Mouse (Mus musculus) lung, postnatal 0 days (tissue): ENCODE results near the gene Aff4. TPM values are rescaled to one million over a fixed set of nuclear protein-coding genes. Genes with fewer than 3 reads are reported as not detected.

Experiments used
- ATAC-seq: fragments of 200-750 bp; cut with Nextera tagmentation; 2 replicates; pipeline ENCODE4 v1.8.0; 2017; ENCODE audit warnings: moderate library complexity
- DNase-seq: peaks from one replicate; pipeline ENCODE4 v3.0.0-alpha.2; 2016; ENCODE audit warnings: low spot score
- H3K27ac ChIP-seq: fragments of 300-500 bp; sonication (generic); 2 replicates; pipeline ENCODE4 v1.5.1; 2014; ENCODE audit warnings: antibody characterized with exemption, mild to moderate bottlenecking, low read length, mixed read lengths
- H3K27me3 ChIP-seq: fragments of 300-500 bp; sonication (generic); replicated peaks from 2 replicates; pipeline ENCODE4 v1.6.1; 2014; ENCODE audit warnings: low read length, mixed read lengths; ENCODE audit not compliant: insufficient read depth
- H3K36me3 ChIP-seq: fragments of 300-500 bp; sonication (generic); 2 replicates; pipeline ENCODE4 v1.6.1; 2014; ENCODE audit warnings: low read length, mixed read lengths; ENCODE audit not compliant: insufficient read depth
- H3K4me1 ChIP-seq: fragments of 300-500 bp; sonication (generic); 2 replicates; pipeline ENCODE4 v1.6.1; 2014; ENCODE audit warnings: antibody characterized with exemption, low read depth, low read length, mixed read lengths; ENCODE audit not compliant: insufficient read depth
- H3K4me2 ChIP-seq: fragments of 300-500 bp; sonication (generic); replicated peaks from 2 replicates; pipeline ENCODE4 v1.6.1; 2014; ENCODE audit warnings: low read depth, mild to moderate bottlenecking, low read length, moderate library complexity, mixed read lengths
- H3K4me3 ChIP-seq: fragments of 300-500 bp; sonication (generic); 2 replicates; pipeline ENCODE4 v1.5.1; 2014; ENCODE audit warnings: low read depth, low read length
- H3K9ac ChIP-seq: fragments of 300-500 bp; sonication (generic); replicated peaks from 2 replicates; pipeline ENCODE4 v1.6.1; 2014; ENCODE audit warnings: low read depth, mild to moderate bottlenecking
- H3K9me3 ChIP-seq: fragments of 300-500 bp; sonication (generic); 2 replicates; pipeline ENCODE4 v1.6.1; 2016; ENCODE audit warnings: low read length, mixed read lengths
- CTCF ChIP-seq: IDR thresholded peaks from 2 replicates; pipeline ENCODE4 v1.5.1; 2016; ENCODE audit warnings: antibody characterized with exemption, mild to moderate bottlenecking
- EP300 ChIP-seq: IDR thresholded peaks from 2 replicates; pipeline ENCODE4 v1.6.1; 2016; ENCODE audit warnings: antibody characterized with exemption, mild to moderate bottlenecking, control low read depth
- WGBS: fragments of 180-500 bp; shearing (Covaris S2); extraction: QIAGEN DNeasy Blood & Tissue Kit; methylation state at CpG from one replicate; pipeline ENCODE4 v1.1.7; 2014; 5-methylcytosine and 5-hydroxymethylcytosine counted together
- polyA plus RNA-seq: library from polyadenylated mRNA; unstranded; fragments of >200 nt; fragmentation: Nextera tagmentation; extraction: Ambion mirVana; gene quantifications from 2 replicates; pipeline ENCODE4 v1.2.1, GENCODE M21; 2015

The Aff4 gene
- polyA plus RNA-seq, 1 experiment from 2014 or later, result 50.9 TPM

- H3K9ac ChIP-seq, result no peak overlapping the region
- 93% methylated on average over 8 of the region's 8 CpGs for WGBS
- no peak overlapping the region for H3K4me2 ChIP-seq
- 0 out of 2 replicates have a peak, but pooled peaks cover 2% of the 10 kb centered on the region for H3K4me1 ChIP-seq
- no peaks in the 10 kb centered on the region for H3K27me3 ChIP-seq
- H3K4me3 ChIP-seq, result no peak overlapping the region
- H3K9me3 ChIP-seq, result no peaks in the 10 kb centered on the region
- no peak overlapping the region for H3K27ac ChIP-seq
- DNase-seq (no peak), ATAC-seq (no peak)
- no peaks in the 10 kb centered on the region for H3K36me3 ChIP-seq
- TF ChIP-seq CTCF (no peak), EP300 (no peak)
Observed at GRCm38 (mm10) chr11:53447996-53448395, 97.4 kb downstream of the Aff4 start.

GRCm38 (mm10) chr11:53448529-53448928 lies 97.9 kb downstream of the Aff4 start:
- no peak for DNase-seq
- ATAC-seq, result no peak
- H3K27ac ChIP-seq, result no peak overlapping the region
- no peak overlapping the region for H3K9ac ChIP-seq
- H3K4me2 ChIP-seq, result no peak overlapping the region
- no peaks in the 10 kb centered on the region for H3K9me3 ChIP-seq
- no peak overlapping the region for H3K4me3 ChIP-seq
- TF ChIP-seq CTCF, result no peak
- no peak for TF ChIP-seq EP300
- H3K36me3 ChIP-seq, result no peaks in the 10 kb centered on the region
- H3K27me3 ChIP-seq, result no peaks in the 10 kb centered on the region
- 0 out of 2 replicates have a peak, but pooled peaks cover 2% of the 10 kb centered on the region for H3K4me1 ChIP-seq
- 93% methylated on average over 1 of the region's 1 CpGs for WGBS

DNA sequence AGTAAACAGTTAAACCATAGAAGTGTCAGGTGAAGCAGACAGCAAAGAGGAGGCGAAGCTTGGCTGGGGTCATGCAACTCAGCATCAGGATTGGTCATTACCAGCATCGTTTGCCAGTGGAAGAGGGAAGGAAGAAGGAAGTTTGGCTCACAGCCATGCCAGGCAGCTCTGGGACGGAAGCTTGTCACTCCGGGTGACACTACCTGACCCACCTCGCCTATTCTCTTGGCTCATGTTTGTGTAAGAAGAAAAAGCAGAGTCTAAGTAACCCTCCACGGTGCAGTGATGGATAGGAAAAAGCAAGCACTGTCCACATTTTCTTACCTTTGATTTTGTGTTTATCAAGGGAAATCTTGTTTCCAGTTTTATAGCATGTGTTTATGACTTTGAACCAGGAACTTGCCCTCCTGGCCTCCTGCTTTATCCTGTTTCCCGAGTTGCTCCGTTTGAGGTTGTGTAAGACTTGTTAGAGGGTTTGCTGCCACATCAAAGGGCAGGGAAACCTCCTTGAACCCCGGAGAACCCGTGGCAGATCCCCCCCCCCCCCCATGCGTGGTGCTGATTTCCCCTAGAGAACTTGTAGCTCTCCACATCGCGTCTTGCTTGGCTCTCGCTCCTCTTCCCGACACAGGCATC lies 99.6 kb downstream of the Aff4 start:
- 14% methylated on average over 15 of the region's 15 CpGs for WGBS
- DNase-seq (no peak), ATAC-seq (no peak)
- no peak overlapping the region for H3K4me3 ChIP-seq
- H3K4me2 ChIP-seq, result no peak overlapping the region
- no peaks in the 10 kb centered on the region for H3K27me3 ChIP-seq
- no peaks in the 10 kb centered on the region for H3K9me3 ChIP-seq
- H3K9ac ChIP-seq, result no peak overlapping the region
- H3K27ac ChIP-seq, result no peak overlapping the region
- TF ChIP-seq EP300 (no peak), CTCF (no peak)
- 0 out of 2 replicates have a peak, but pooled peaks cover 2% of the 10 kb centered on the region for H3K4me1 ChIP-seq
- H3K36me3 ChIP-seq, result no peaks in the 10 kb centered on the region

DNA sequence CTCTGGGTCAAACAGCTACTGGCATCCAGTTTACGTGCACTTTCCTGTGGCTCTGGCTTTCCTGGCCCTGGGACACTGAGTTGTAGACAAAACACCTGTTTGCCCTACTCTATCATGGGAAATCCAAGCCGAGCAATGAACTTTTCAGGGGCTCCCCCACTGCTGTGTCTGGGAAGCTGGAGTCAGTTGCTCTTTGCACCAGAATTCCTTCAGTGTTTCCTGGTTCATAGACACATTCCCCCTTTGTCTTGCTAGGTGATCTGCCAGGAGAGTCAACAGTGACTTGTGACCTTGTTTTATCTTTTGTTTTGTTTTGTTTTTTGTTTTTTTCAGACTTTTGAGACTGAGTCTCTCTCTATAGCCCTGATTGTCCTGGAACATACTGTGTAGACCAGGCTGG lies 100.7 kb downstream of the Aff4 start:
- Histone ChIP-seq H3K36me3 (no peaks in the 10 kb centered on the region), H3K9ac (no peak overlapping the region), H3K27ac (no peak overlapping the region), H3K4me3 (no peak overlapping the region), H3K4me1 (0 out of 2 replicates have a peak, but pooled peaks cover 2% of the 10 kb centered on the region), H3K27me3 (no peaks in the 10 kb centered on the region), H3K9me3 (no peaks in the 10 kb centered on the region), H3K4me2 (no peak overlapping the region)
- DNase-seq (no peak), ATAC-seq (no peak)
- WGBS, result 46% methylated on average over 2 of the region's 2 CpGs
- TF ChIP-seq EP300 (no peak), CTCF (no peak)

DNA sequence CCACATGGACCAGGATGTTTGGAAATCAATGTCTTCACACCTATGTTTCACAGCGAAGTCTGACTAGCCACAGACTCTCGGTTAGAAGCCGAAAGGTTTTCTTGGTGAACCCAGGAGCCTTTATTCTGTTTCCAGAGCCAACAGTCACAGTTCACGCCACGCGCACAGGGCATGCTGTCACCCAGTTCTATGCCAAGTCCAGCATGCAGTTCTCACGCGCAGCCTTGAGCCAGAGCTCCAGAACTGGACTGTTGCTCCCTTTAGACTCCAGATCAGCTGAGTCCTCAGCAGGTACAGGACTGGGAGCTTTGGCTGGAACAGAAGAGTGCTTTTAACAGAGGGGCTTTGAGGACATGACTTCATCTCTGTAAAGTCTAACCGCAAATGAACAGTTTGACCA lies 101.8 kb downstream of the Aff4 start:
- Histone ChIP-seq H3K27ac (no peak overlapping the region), H3K4me2 (no peak overlapping the region), H3K4me3 (no peak overlapping the region), H3K9ac (no peak overlapping the region), H3K4me1 (0 out of 2 replicates have a peak, but pooled peaks cover 2% of the 10 kb centered on the region), H3K27me3 (no peaks in the 10 kb centered on the region), H3K36me3 (no peaks in the 10 kb centered on the region), H3K9me3 (no peaks in the 10 kb centered on the region)
- DNase-seq (no peak), ATAC-seq (no peak)
- WGBS, result 94% methylated on average over 9 of the region's 9 CpGs
- TF ChIP-seq EP300, result no peak

- Histone ChIP-seq H3K27me3 (no peaks in the 10 kb centered on the region), H3K9me3 (no peaks in the 10 kb centered on the region), H3K27ac (no peak overlapping the region), H3K4me3 (no peak overlapping the region), H3K4me2 (no peak overlapping the region), H3K4me1 (0 out of 2 replicates have a peak, but pooled peaks cover 2% of the 10 kb centered on the region), H3K36me3 (no peaks in the 10 kb centered on the region), H3K9ac (no peak overlapping the region)
- 65% methylated on average over 5 of the region's 5 CpGs for WGBS
- TF ChIP-seq EP300 (no peak), CTCF (no peak)
- DNase-seq (no peak), ATAC-seq (no peak)
Observed at GRCm38 (mm10) chr11:53453031-53453430, 102.4 kb downstream of the Aff4 start.
